Mouse (Mus musculus) olfactory bulb, adult 2 months (tissue): ENCODE measurements around the gene Efcab14.

Source experiments
- CTCF ChIP-seq: fragments of 200-500 bp; IDR thresholded peaks from 2 replicates; pipeline ENCODE4 v1.5.1; 2012; ENCODE audit warnings: low read depth, mild to moderate bottlenecking, low read length, moderate library complexity; ENCODE audit not compliant: insufficient read depth
- POLR2A ChIP-seq: fragments of 200-500 bp; IDR thresholded peaks from 2 replicates; pipeline ENCODE4 v1.6.1; 2012; ENCODE audit warnings: mild to moderate bottlenecking, low read depth, low read length, moderate library complexity; ENCODE audit not compliant: insufficient read depth

GRCm38 (mm10) chr4:115761206-115761605, 23.7 kb downstream of the Efcab14 start:
- no peak for TF ChIP-seq CTCF
- TF ChIP-seq POLR2A = no peak
